Mouse (Mus musculus): Measurements from ENCODE around the gene Robo2. TPM values are rescaled to one million over a fixed set of nuclear protein-coding genes. Genes with fewer than 3 reads are reported as not detected.

Robo2 gene
- polyA plus RNA-seq, 1 experiment = 4.2 TPM

DNA sequence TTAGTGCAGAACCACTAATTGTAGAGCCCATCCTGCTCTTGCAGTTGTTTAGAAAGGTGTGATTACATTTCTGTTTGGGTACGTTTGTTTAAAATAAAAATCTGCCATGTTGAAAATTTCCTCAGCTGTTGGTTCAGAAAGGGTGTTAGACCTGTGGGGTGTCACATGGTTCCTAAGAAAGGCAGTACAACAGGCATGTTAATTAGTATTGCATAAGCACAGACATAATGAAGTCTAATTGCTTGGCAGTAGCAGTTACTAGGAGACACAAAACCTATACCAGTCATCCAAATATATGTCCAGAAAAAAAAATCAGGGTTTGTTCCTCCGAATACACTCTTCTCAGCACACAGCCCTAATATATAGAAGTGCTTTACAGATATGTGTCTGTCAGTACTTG, 220.0 kb downstream of the Robo2 start:
- H3K4me3 ChIP-seq (ENCODE audit: insufficient read depth, poor library complexity, severe bottlenecking) = no peak overlapping the region
- TF ChIP-seq CTCF (IDR thresholded peaks at IDR 0.05; ENCODE audit: control insufficient read depth, insufficient read depth, insufficient read length) (no peak), USF1 (IDR thresholded peaks at IDR 0.05; ENCODE audit: low read depth) (no peak), MAX (IDR thresholded peaks at IDR 0.05) (no peak), MYOG (IDR thresholded peaks at IDR 0.05; ENCODE audit: control insufficient read depth, extremely low read depth, insufficient read length) (no peak), FOSL1 (IDR thresholded peaks at IDR 0.05; ENCODE audit: insufficient read depth, low read length, poor library complexity, severe bottlenecking) (no peak), CEBPB (IDR thresholded peaks at IDR 0.05; ENCODE audit: low read depth) (no peak)
- no peaks in the 10 kb centered on the region for H3K27me3 ChIP-seq (ENCODE audit: control insufficient read depth, insufficient read depth, insufficient read length)
- no peaks in the 10 kb centered on the region for H3K36me3 ChIP-seq (ENCODE audit: control insufficient read depth, insufficient read depth)
- H3K79me2 ChIP-seq (ENCODE audit: control insufficient read depth, insufficient read depth) = no peaks in the 10 kb centered on the region
- no peaks in the 10 kb centered on the region for H3K79me3 ChIP-seq (ENCODE audit: low read depth)
- H3ac ChIP-seq (ENCODE audit: control insufficient read depth, insufficient read length, low read depth) = no peak overlapping the region

DNA sequence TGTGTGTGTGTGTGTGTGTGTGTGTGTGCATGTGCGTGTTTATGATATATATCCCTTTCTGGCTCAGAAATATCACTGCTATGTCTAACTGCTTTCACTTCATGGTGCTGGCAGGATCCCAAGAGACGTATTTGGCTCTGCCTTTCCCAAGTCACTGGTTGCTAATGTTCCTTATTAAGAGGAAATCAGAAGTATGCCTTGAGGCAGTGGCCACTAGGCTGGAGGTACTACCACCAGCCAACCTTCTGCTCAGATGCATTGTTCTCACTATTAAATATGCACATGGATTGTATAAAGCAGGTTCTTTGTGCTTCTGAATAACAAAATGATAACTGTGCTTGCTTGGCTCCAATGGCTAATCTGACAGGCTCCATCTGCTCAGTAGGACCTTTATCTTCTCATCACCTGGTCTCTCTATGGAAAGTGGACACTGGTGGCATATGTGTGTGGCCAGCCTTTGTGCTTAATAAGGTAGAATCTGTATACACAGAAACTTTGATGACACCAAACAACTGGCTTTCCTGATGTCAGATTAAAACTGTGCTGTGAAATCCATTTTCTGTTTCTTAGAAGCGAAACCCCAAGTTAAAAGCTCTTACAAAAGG, 229.0 kb downstream of the Robo2 start:
- Histone ChIP-seq H3K36me3 (ENCODE audit: control insufficient read depth, insufficient read depth) (no peaks in the 10 kb centered on the region), H3K4me3 (ENCODE audit: insufficient read depth, poor library complexity, severe bottlenecking) (no peak overlapping the region), H3ac (ENCODE audit: control insufficient read depth, insufficient read length, low read depth) (no peak overlapping the region), H3K79me3 (ENCODE audit: low read depth) (no peaks in the 10 kb centered on the region), H3K27me3 (ENCODE audit: control insufficient read depth, insufficient read depth, insufficient read length) (no peaks in the 10 kb centered on the region), H3K79me2 (ENCODE audit: control insufficient read depth, insufficient read depth) (no peaks in the 10 kb centered on the region)
- TF ChIP-seq CEBPB (IDR thresholded peaks at IDR 0.05; ENCODE audit: low read depth) = no peak
- TF ChIP-seq CTCF (IDR thresholded peaks at IDR 0.05; ENCODE audit: control insufficient read depth, insufficient read depth, insufficient read length) = no peak
- no peak for TF ChIP-seq MYOG (IDR thresholded peaks at IDR 0.05; ENCODE audit: control insufficient read depth, extremely low read depth, insufficient read length)
- TF ChIP-seq MAX (IDR thresholded peaks at IDR 0.05) = no peak
- no peak for TF ChIP-seq MYOD1 (IDR thresholded peaks at IDR 0.05; ENCODE audit: control insufficient read depth, insufficient read length, low read depth)
- no peak for TF ChIP-seq FOSL1 (IDR thresholded peaks at IDR 0.05; ENCODE audit: insufficient read depth, low read length, poor library complexity, severe bottlenecking)
- no peak for TF ChIP-seq USF1 (IDR thresholded peaks at IDR 0.05; ENCODE audit: low read depth)

GRCm38 (mm10) chr16:74172673-74173072, 239.0 kb downstream of the Robo2 start:
- H3K36me3 ChIP-seq (ENCODE audit: control insufficient read depth, insufficient read depth) = no peaks in the 10 kb centered on the region
- no peaks in the 10 kb centered on the region for H3K79me2 ChIP-seq (ENCODE audit: control insufficient read depth, insufficient read depth)
- no peaks in the 10 kb centered on the region for H3K79me3 ChIP-seq (ENCODE audit: low read depth)
- H3K27me3 ChIP-seq (ENCODE audit: control insufficient read depth, insufficient read depth, insufficient read length) = no peaks in the 10 kb centered on the region
- H3K4me3 ChIP-seq (ENCODE audit: insufficient read depth, poor library complexity, severe bottlenecking) = no peak overlapping the region
- no peak overlapping the region for H3ac ChIP-seq (ENCODE audit: control insufficient read depth, insufficient read length, low read depth)
- TF ChIP-seq CEBPB (IDR thresholded peaks at IDR 0.05; ENCODE audit: low read depth) (no peak), MAX (IDR thresholded peaks at IDR 0.05) (no peak), FOSL1 (IDR thresholded peaks at IDR 0.05; ENCODE audit: insufficient read depth, low read length, poor library complexity, severe bottlenecking) (no peak), MYOD1 (IDR thresholded peaks at IDR 0.05; ENCODE audit: control insufficient read depth, insufficient read length, low read depth) (no peak), MYOG (IDR thresholded peaks at IDR 0.05; ENCODE audit: control insufficient read depth, extremely low read depth, insufficient read length) (no peak), CTCF (IDR thresholded peaks at IDR 0.05; ENCODE audit: control insufficient read depth, insufficient read depth, insufficient read length) (no peak), USF1 (IDR thresholded peaks at IDR 0.05; ENCODE audit: low read depth) (no peak)

DNA sequence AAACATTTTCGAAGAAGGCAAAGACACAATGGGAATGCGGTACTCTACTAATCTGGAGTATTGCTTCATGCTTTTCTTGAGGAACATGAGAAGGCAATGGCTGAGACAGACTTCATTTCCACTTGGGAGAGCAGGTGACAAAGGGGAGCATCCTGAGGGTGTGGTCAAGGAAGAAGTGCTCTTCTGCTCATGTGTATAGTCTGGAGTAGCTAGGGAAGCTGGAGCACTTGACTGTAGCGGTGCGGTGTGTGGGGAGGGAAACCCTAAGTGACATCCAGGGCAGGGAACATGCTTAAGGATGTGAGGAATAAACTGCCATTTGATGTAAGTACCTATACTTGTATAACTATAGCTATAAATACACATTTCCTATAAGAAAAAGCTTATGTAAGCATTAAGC, 242.0 kb downstream of the Robo2 start:
- no peaks in the 10 kb centered on the region for H3K79me3 ChIP-seq (ENCODE audit: low read depth)
- H3K79me2 ChIP-seq (ENCODE audit: control insufficient read depth, insufficient read depth) = no peaks in the 10 kb centered on the region
- no peak overlapping the region for H3K4me3 ChIP-seq (ENCODE audit: insufficient read depth, poor library complexity, severe bottlenecking)
- H3K27me3 ChIP-seq (ENCODE audit: control insufficient read depth, insufficient read depth, insufficient read length) = no peaks in the 10 kb centered on the region
- no peak overlapping the region for H3ac ChIP-seq (ENCODE audit: control insufficient read depth, insufficient read length, low read depth)
- no peak for TF ChIP-seq FOSL1 (IDR thresholded peaks at IDR 0.05; ENCODE audit: insufficient read depth, low read length, poor library complexity, severe bottlenecking)
- H3K36me3 ChIP-seq (ENCODE audit: control insufficient read depth, insufficient read depth) = no peaks in the 10 kb centered on the region

DNA sequence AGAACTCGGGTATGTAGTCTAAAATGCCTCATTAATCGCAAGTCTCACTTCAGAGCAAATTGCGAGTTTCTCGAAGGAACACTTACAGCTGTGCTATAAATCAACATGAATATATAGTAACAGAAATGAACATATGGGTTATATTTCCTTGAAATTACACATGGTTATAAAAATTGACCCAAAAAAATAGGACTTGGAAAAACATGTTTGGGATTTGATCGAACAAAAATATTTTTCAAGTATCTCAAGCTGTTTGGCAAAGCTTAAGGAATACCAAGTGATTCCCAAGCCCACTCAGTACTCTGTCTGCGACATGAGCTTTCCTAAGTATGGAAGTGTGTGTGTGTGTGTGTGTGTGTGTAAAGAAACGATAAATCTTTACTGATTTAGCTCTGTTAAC, 242.5 kb downstream of the Robo2 start:
- H3K27me3 ChIP-seq (ENCODE audit: control insufficient read depth, insufficient read depth, insufficient read length) = no peaks in the 10 kb centered on the region
- H3K79me2 ChIP-seq (ENCODE audit: control insufficient read depth, insufficient read depth) = no peaks in the 10 kb centered on the region
- no peak overlapping the region for H3ac ChIP-seq (ENCODE audit: control insufficient read depth, insufficient read length, low read depth)
- no peaks in the 10 kb centered on the region for H3K36me3 ChIP-seq (ENCODE audit: control insufficient read depth, insufficient read depth)
- no peak overlapping the region for H3K4me3 ChIP-seq (ENCODE audit: insufficient read depth, poor library complexity, severe bottlenecking)
- no peak for TF ChIP-seq USF1 (IDR thresholded peaks at IDR 0.05; ENCODE audit: low read depth)
- no peak for TF ChIP-seq CEBPB (IDR thresholded peaks at IDR 0.05; ENCODE audit: low read depth)
- no peak for TF ChIP-seq CTCF (IDR thresholded peaks at IDR 0.05; ENCODE audit: control insufficient read depth, insufficient read depth, insufficient read length)
- TF ChIP-seq MAX (IDR thresholded peaks at IDR 0.05) = no peak
- TF ChIP-seq MYOG (IDR thresholded peaks at IDR 0.05; ENCODE audit: control insufficient read depth, extremely low read depth, insufficient read length) = no peak
- no peaks in the 10 kb centered on the region for H3K79me3 ChIP-seq (ENCODE audit: low read depth)

DNA sequence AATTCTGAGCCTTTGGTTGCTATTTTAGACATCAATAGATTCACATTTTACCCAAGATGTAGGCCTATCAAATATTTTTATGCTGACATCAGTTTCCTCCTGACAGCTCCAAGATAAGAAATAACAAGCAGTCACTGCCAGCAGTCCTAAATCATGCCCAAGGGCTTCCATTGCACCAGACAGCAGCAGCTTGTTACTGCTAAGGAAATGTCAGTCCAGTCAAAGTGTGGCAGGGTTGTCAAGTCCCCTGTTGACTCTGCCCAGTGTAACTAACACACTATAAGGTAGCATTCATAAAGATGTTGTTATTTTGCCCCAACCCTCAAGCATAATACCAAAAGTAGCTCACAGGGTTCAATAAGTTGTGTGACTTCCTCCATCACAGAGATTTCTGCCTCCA, 243.8 kb downstream of the Robo2 start:
- TF ChIP-seq USF1 (IDR thresholded peaks at IDR 0.05; ENCODE audit: low read depth) (no peak), FOSL1 (IDR thresholded peaks at IDR 0.05; ENCODE audit: insufficient read depth, low read length, poor library complexity, severe bottlenecking) (no peak), CTCF (IDR thresholded peaks at IDR 0.05; ENCODE audit: control insufficient read depth, insufficient read depth, insufficient read length) (no peak), MYOG (IDR thresholded peaks at IDR 0.05; ENCODE audit: control insufficient read depth, extremely low read depth, insufficient read length) (no peak), MYOD1 (IDR thresholded peaks at IDR 0.05; ENCODE audit: control insufficient read depth, insufficient read length, low read depth) (no peak), MAX (IDR thresholded peaks at IDR 0.05) (no peak), CEBPB (IDR thresholded peaks at IDR 0.05; ENCODE audit: low read depth) (no peak)
- H3K4me3 ChIP-seq (ENCODE audit: insufficient read depth, poor library complexity, severe bottlenecking) = no peak overlapping the region
- no peaks in the 10 kb centered on the region for H3K79me3 ChIP-seq (ENCODE audit: low read depth)
- no peak overlapping the region for H3ac ChIP-seq (ENCODE audit: control insufficient read depth, insufficient read length, low read depth)
- H3K27me3 ChIP-seq (ENCODE audit: control insufficient read depth, insufficient read depth, insufficient read length) = no peaks in the 10 kb centered on the region
- H3K36me3 ChIP-seq (ENCODE audit: control insufficient read depth, insufficient read depth) = no peaks in the 10 kb centered on the region
- no peaks in the 10 kb centered on the region for H3K79me2 ChIP-seq (ENCODE audit: control insufficient read depth, insufficient read depth)
